Mouse (Mus musculus): ENCODE data around the gene Grm8. TPM values are rescaled to one million over a fixed set of nuclear protein-coding genes. Genes with fewer than 3 reads are reported as not detected.

Gene Grm8
- total RNA-seq, 1 experiment, result 0.67 TPM

GRCm38 (mm10) chr6:27314273-27315009, 820.5 kb downstream of the Grm8 start:
- Histone ChIP-seq H3K27ac (ENCODE audit: insufficient read depth, low read depth, low read length, poor library complexity, severe bottlenecking) (no peak overlapping the region), H3K4me1 (ENCODE audit: control insufficient read depth in 2 of 2, insufficient read depth in 2 of 2, low read length in 2 of 2, poor library complexity in 1 of 2) (no peaks in the 10 kb centered on the region)
- in situ Hi-C loops (cut with MboI; ENCODE audit: low sequenced_read_pairs in 2 of 2, unreplicated experiment in 2 of 2), result no loop called here

GRCm38 (mm10) chr6:27310401-27310800, 824.6 kb downstream of the Grm8 start:
- Histone ChIP-seq H3K9me3 (ENCODE audit: control insufficient read depth, insufficient read depth, low read depth, low read length) (no peaks in the 10 kb centered on the region), H3K36me3 (ENCODE audit: control insufficient read depth, insufficient read depth, low read length, poor library complexity, severe bottlenecking) (no peaks in the 10 kb centered on the region), H3K4me1 (ENCODE audit: control insufficient read depth in 2 of 2, insufficient read depth in 2 of 2, low read length in 2 of 2, poor library complexity in 1 of 2) (no peaks in the 10 kb centered on the region), H3K27ac (ENCODE audit: insufficient read depth, low read depth, low read length, poor library complexity, severe bottlenecking) (no peak overlapping the region), H3K4me3 (ENCODE audit: insufficient read depth in 1 of 2, low read depth in 1 of 2, low read length in 2 of 2, poor library complexity in 1 of 2, severe bottlenecking in 1 of 2) (no peak overlapping the region), H3K9ac (ENCODE audit: insufficient read depth, low read depth, low read length, poor library complexity, severe bottlenecking) (no peak overlapping the region)
- in situ Hi-C loops (cut with MboI; ENCODE audit: low sequenced_read_pairs in 2 of 2, unreplicated experiment in 2 of 2), result no loop called here
- TF ChIP-seq ZNF384 (IDR thresholded peaks at IDR 0.05; ENCODE audit: low read depth, low read length) (no peak), MAFK (IDR thresholded peaks at IDR 0.05; ENCODE audit: insufficient read depth, low read depth, low read length) (no peak), ZC3H11A (IDR thresholded peaks at IDR 0.05; ENCODE audit: borderline replicate concordance, low read depth, low read length) (no peak), CHD2 (IDR thresholded peaks at IDR 0.05; ENCODE audit: low read depth, low read length) (no peak), HCFC1 (IDR thresholded peaks at IDR 0.05; ENCODE audit: borderline replicate concordance, insufficient read depth, low read length) (no peak)
- no peak for DNase-seq (ENCODE audit: low read depth, low spot score)

More at GRCm38 (mm10) chr6:27314273-27315009, 820.5 kb downstream of the Grm8 start:
- no peak for TF ChIP-seq MAFK (IDR thresholded peaks at IDR 0.05; ENCODE audit: insufficient read depth, low read depth, low read length)
- TF ChIP-seq CHD2 (IDR thresholded peaks at IDR 0.05; ENCODE audit: low read depth, low read length), result no peak
- no peak for TF ChIP-seq ZC3H11A (IDR thresholded peaks at IDR 0.05; ENCODE audit: borderline replicate concordance, low read depth, low read length)
- TF ChIP-seq HCFC1 (IDR thresholded peaks at IDR 0.05; ENCODE audit: borderline replicate concordance, insufficient read depth, low read length), result no peak
- no peak for TF ChIP-seq ZNF384 (IDR thresholded peaks at IDR 0.05; ENCODE audit: low read depth, low read length)
- H3K9me3 ChIP-seq (ENCODE audit: control insufficient read depth, insufficient read depth, low read depth, low read length), result no peaks in the 10 kb centered on the region
- no peak overlapping the region for H3K9ac ChIP-seq (ENCODE audit: insufficient read depth, low read depth, low read length, poor library complexity, severe bottlenecking)
- H3K4me3 ChIP-seq (ENCODE audit: insufficient read depth in 1 of 2, low read depth in 1 of 2, low read length in 2 of 2, poor library complexity in 1 of 2, severe bottlenecking in 1 of 2), result no peak overlapping the region
- no peak for DNase-seq (ENCODE audit: low read depth, low spot score)
- no peaks in the 10 kb centered on the region for H3K36me3 ChIP-seq (ENCODE audit: control insufficient read depth, insufficient read depth, low read length, poor library complexity, severe bottlenecking)

GRCm38 (mm10) chr6:27305351-27305750, 829.6 kb downstream of the Grm8 start:
- Histone ChIP-seq H3K9ac (ENCODE audit: insufficient read depth, low read depth, low read length, poor library complexity, severe bottlenecking) (no peak overlapping the region), H3K4me3 (ENCODE audit: insufficient read depth in 1 of 2, low read depth in 1 of 2, low read length in 2 of 2, poor library complexity in 1 of 2, severe bottlenecking in 1 of 2) (no peak overlapping the region), H3K36me3 (ENCODE audit: control insufficient read depth, insufficient read depth, low read length, poor library complexity, severe bottlenecking) (no peaks in the 10 kb centered on the region), H3K9me3 (ENCODE audit: control insufficient read depth, insufficient read depth, low read depth, low read length) (no peaks in the 10 kb centered on the region), H3K4me1 (ENCODE audit: control insufficient read depth in 2 of 2, insufficient read depth in 2 of 2, low read length in 2 of 2, poor library complexity in 1 of 2) (no peaks in the 10 kb centered on the region), H3K27ac (ENCODE audit: insufficient read depth, low read depth, low read length, poor library complexity, severe bottlenecking) (no peak overlapping the region)
- DNase-seq (ENCODE audit: low read depth, low spot score), result no peak
- no peak for TF ChIP-seq CHD2 (IDR thresholded peaks at IDR 0.05; ENCODE audit: low read depth, low read length)
- no peak for TF ChIP-seq ZC3H11A (IDR thresholded peaks at IDR 0.05; ENCODE audit: borderline replicate concordance, low read depth, low read length)
- no peak for TF ChIP-seq MAFK (IDR thresholded peaks at IDR 0.05; ENCODE audit: insufficient read depth, low read depth, low read length)
- TF ChIP-seq ZNF384 (IDR thresholded peaks at IDR 0.05; ENCODE audit: low read depth, low read length), result no peak
- no peak for TF ChIP-seq HCFC1 (IDR thresholded peaks at IDR 0.05; ENCODE audit: borderline replicate concordance, insufficient read depth, low read length)
- in situ Hi-C loops (cut with MboI; ENCODE audit: low sequenced_read_pairs in 2 of 2, unreplicated experiment in 2 of 2), result no loop called here

- peak; percentile 20 for DNase-seq (ENCODE audit: low read depth, low spot score)
- H3K36me3 ChIP-seq (ENCODE audit: control insufficient read depth, insufficient read depth, low read length, poor library complexity, severe bottlenecking), result no peaks in the 10 kb centered on the region
- no peak overlapping the region for H3K9ac ChIP-seq (ENCODE audit: insufficient read depth, low read depth, low read length, poor library complexity, severe bottlenecking)
- H3K4me3 ChIP-seq (ENCODE audit: insufficient read depth in 1 of 2, low read depth in 1 of 2, low read length in 2 of 2, poor library complexity in 1 of 2, severe bottlenecking in 1 of 2), result no peak overlapping the region
- TF ChIP-seq ZNF384 (IDR thresholded peaks at IDR 0.05; ENCODE audit: low read depth, low read length) (no peak), CHD2 (IDR thresholded peaks at IDR 0.05; ENCODE audit: low read depth, low read length) (no peak), MAFK (IDR thresholded peaks at IDR 0.05; ENCODE audit: insufficient read depth, low read depth, low read length) (no peak), ZC3H11A (IDR thresholded peaks at IDR 0.05; ENCODE audit: borderline replicate concordance, low read depth, low read length) (no peak)
- no peak overlapping the region for H3K27ac ChIP-seq (ENCODE audit: insufficient read depth, low read depth, low read length, poor library complexity, severe bottlenecking)
- peaks cover 0 to 10% of the 10 kb centered on the region in 2 experiments; a peak in 1 of 4 replicates for H3K4me1 ChIP-seq (ENCODE audit: control insufficient read depth in 2 of 2, insufficient read depth in 2 of 2, low read length in 2 of 2, poor library complexity in 1 of 2)
- in situ Hi-C loops (cut with MboI; ENCODE audit: low sequenced_read_pairs in 2 of 2, unreplicated experiment in 2 of 2), result no loop called here
- no peaks in the 10 kb centered on the region for H3K9me3 ChIP-seq (ENCODE audit: control insufficient read depth, insufficient read depth, low read depth, low read length)
These were observed 870.0 kb downstream of the Grm8 start for GRCm38 (mm10) chr6:27264972-27265371.

Data from ES-E14 (cell line).